Mouse (Mus musculus) limb, embryonic 13.5 days (tissue): Measurements from ENCODE around the gene Fam92b. TPM values are rescaled to one million over a fixed set of nuclear protein-coding genes. Genes with fewer than 3 reads are reported as not detected.

Source experiments
- ATAC-seq: fragments of 200-750 bp; cut with Nextera tagmentation; 2 replicates; pipeline ENCODE4 v1.8.0; 2017; ENCODE audit warnings: low read depth, moderate number of reproducible peaks, moderate TSS enrichment; ENCODE audit not compliant: low FRiP score
- H3K27ac ChIP-seq: fragments of 300-500 bp; sonication (generic); 2 replicates; pipeline ENCODE4 v1.5.1; 2015; ENCODE audit warnings: inconsistent platforms, mild to moderate bottlenecking, moderate library complexity
- H3K27me3 ChIP-seq: fragments of 300-500 bp; sonication (generic); 2 replicates; pipeline ENCODE4 v1.6.1; 2015; ENCODE audit warnings: mild to moderate bottlenecking, inconsistent platforms
- H3K36me3 ChIP-seq: fragments of 300-500 bp; sonication (generic); 2 replicates; pipeline ENCODE4 v1.6.1; 2015; ENCODE audit warnings: inconsistent platforms, mild to moderate bottlenecking, moderate library complexity
- H3K4me1 ChIP-seq: fragments of 300-500 bp; sonication (generic); 2 replicates; pipeline ENCODE4 v1.6.1; 2015; ENCODE audit warnings: inconsistent platforms
- H3K4me2 ChIP-seq: fragments of 300-500 bp; sonication (generic); replicated peaks from 2 replicates; pipeline ENCODE4 v1.6.1; 2015; ENCODE audit warnings: inconsistent platforms, mild to moderate bottlenecking, moderate library complexity
- H3K4me3 ChIP-seq: fragments of 300-500 bp; sonication (generic); 2 replicates; pipeline ENCODE4 v1.5.1; 2015; ENCODE audit warnings: moderate library complexity, mild to moderate bottlenecking, inconsistent platforms
- H3K9ac ChIP-seq: fragments of 300-500 bp; sonication (generic); 2 replicates; pipeline ENCODE4 v1.6.1; 2015; ENCODE audit warnings: mild to moderate bottlenecking, inconsistent platforms
- H3K9me3 ChIP-seq: fragments of 300-500 bp; sonication (generic); 2 replicates; pipeline ENCODE4 v1.6.1; 2016; ENCODE audit warnings: inconsistent platforms
- WGBS: fragments of 180-500 bp; shearing (Covaris S2); methylation state at CpG from one replicate; pipeline ENCODE4 v1.1.7; 2015; 5-methylcytosine and 5-hydroxymethylcytosine counted together
- polyA plus RNA-seq: library from polyadenylated mRNA; unstranded; fragments of >200 nt; fragmentation: Nextera tagmentation; extraction: Ambion mirVana; gene quantifications from 2 replicates; pipeline ENCODE4 v1.2.1, GENCODE M21; 2015

The Fam92b gene
- polyA plus RNA-seq, result not detected in 2 replicates

DNA sequence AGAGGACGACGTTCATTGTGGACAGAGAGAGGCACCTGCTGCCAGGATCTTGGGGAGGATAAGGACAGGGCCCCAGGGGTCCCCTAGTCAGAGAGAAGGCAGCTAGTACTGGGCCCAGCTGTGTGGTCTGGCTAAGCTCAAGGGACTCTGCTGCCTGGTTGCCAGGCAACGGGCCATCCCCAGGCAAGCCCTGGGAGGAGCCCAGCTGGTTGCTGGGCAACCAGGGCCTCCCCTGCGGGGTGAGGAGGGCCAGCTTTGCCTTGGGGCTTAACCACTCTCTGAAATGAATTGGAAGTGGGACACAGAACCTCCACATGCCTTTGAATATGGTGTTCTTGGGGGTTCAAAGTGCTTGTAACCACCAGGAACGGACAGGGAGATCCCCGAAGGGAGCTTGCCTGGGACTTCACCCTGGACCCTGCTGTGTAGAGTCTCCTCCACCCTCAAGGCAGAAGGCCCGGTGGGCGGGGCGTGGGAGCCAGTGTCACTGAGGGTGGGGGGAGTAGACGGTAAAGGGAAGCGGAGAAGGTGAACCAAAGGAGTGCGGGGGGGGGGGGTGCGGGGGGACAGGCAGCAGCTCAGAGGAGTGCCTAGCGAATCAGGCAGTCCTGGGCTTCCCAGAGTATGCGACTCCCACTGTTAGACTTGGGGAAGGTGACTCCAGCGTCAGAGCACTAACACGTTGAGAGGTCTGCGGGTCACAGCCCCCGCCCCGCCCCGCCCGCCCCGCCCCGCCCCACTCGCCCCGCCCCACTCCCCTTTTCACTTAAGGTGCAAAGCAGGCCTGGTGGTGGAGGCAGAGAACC lies at the start of gene Fam92b:
Gene Fam92b, minus strand, starts transcription at position 149 of the 806 bp plus-strand sequence.
- Histone ChIP-seq H3K4me3 (peak within 1 kb of the TSS; percentile 14; the same call in 1 of the 2 replicates), H3K27me3 (peaks cover 42% of the 10 kb centered on the region), H3K27ac (no peak within 1 kb of the TSS; the same call in 1 of the 2 replicates), H3K9ac (peak within 1 kb of the TSS; percentile 39), H3K9me3 (no peaks in the 10 kb centered on the region), H3K36me3 (no peaks in the 10 kb centered on the region), H3K4me2 (peak within 1 kb of the TSS; percentile 55), H3K4me1 (peaks cover 39% of the 10 kb centered on the region)
- ATAC-seq, result peak; percentile 57
- WGBS, result under 1% methylated on average over 23 of the region's 26 CpGs

DNA sequence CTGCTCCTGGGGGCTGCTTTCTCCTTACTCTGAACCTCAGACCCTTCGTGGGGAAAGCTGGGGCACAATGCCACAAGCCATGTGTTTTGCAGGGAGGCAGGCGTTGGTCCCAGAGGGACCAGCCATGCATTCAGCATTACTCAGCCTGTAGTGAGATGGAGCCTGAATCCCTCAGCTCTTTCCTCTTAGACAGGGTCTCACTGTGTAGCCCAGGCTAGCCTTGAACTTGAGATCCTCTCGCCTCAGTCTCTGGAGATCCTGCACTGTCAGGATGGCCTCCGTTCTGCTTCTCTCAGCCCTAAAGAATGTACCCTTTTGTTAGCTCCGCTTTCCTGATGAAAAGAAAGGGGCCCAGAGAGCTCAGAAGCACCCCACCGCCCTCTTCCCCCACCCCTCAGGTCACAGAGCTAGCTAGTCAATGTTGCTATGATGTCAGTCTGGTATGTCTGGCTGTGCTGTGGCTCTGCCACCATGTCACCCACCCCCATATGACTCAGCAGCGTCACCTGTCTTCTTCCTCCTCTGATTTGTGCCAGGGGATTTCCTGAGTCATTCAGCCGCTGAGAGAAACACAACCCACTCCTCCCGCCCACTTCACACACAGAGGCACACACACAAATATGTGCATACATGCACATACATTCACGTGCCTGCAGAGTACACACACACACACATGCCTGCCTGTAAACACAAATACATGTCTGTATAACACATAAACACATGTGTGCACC lies 48.3 kb upstream of the Fam92b start:
- H3K9me3 ChIP-seq, result no peaks in the 10 kb centered on the region
- no peak for ATAC-seq
- 0 out of 2 replicates have a peak, but pooled peaks cover 4% of the 10 kb centered on the region for H3K27me3 ChIP-seq
- H3K4me1 ChIP-seq, result peaks cover 73% of the 10 kb centered on the region
- H3K9ac ChIP-seq, result no peak overlapping the region; the same call in 1 of the 2 replicates
- H3K27ac ChIP-seq, result peak overlapping the region; percentile 61
- H3K36me3 ChIP-seq, result no peaks in the 10 kb centered on the region
- no peak overlapping the region for H3K4me3 ChIP-seq
- 54% methylated on average over 10 of the region's 10 CpGs for WGBS
- H3K4me2 ChIP-seq, result no peak overlapping the region

DNA sequence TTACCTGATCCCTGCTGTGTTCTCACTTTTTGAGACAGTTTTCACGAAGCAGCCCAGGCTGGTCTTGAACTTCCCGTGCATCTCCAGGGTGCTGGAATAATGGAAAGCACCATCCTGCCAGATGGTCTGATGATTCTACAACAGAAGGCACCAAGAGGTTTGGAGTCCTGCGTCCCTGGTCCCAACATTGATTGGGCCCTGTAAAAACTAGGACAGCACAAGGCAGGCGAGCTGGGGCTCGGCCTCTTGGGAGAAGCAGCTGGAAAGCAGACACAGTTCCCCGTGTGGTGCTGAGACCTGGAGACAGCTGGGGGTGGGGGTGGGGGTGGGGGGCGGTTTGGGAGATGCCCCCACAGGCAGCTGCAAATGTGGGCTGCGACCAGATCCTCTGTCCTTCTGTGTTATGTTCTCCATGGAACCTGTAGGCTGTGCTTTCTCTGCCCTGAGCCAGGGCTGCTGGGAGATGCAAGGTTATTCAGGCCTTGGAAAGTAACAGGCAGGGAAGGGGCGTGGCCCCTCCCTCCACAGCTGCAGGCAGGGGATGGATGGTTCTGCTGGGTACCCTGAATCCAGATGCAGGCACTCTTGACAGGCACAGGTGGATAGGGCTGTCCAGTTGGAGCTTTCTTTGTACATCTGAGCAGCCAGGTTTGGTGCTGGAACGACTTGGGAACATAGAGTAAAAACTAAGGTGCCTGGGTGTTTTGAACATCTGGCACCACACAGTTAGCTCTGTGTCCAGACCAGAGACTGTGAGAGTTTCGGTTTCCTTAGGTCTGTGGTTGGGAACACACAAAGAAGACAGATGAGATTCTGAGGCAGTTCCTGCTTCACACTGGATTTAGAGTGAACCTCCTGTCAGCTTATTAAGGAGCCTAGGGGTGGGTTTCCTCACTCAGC lies 47.5 kb upstream of the Fam92b start:
- H3K4me3 ChIP-seq, result no peak overlapping the region
- peaks cover 65% of the 10 kb centered on the region for H3K4me1 ChIP-seq
- no peaks in the 10 kb centered on the region for H3K9me3 ChIP-seq
- no peaks in the 10 kb centered on the region for H3K36me3 ChIP-seq
- 30% methylated on average over 11 of the region's 11 CpGs for WGBS
- no peak for ATAC-seq
- no peak overlapping the region for H3K4me2 ChIP-seq
- H3K9ac ChIP-seq, result peak overlapping the region; percentile 31; the same call in 1 of the 2 replicates
- H3K27me3 ChIP-seq, result 0 out of 2 replicates have a peak, but pooled peaks cover 3% of the 10 kb centered on the region
- H3K27ac ChIP-seq, result peak overlapping the region; percentile 61

DNA sequence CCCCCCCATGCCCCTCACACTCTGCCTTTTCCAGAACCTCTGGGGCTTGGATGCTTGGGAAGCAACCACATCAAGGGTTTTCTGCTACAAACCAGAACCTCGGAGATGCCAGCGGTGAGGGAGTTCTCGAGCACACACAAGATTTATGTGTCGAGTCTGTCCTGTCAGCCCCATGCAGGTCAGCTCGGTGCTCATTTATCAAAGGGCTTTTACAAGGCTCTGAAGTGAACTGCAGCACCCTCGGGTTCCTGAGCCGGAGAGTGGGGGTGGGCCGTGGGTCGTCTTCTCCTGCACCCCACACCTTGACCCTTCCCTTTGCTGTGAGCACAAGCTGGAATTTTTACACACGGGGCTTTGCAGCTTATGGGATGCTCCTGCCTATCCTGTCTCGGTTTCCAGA lies 45.3 kb upstream of the Fam92b start:
- Histone ChIP-seq H3K27ac (no peak overlapping the region), H3K4me1 (peaks cover 65% of the 10 kb centered on the region), H3K9me3 (no peaks in the 10 kb centered on the region), H3K4me3 (no peak overlapping the region), H3K9ac (no peak overlapping the region), H3K36me3 (no peaks in the 10 kb centered on the region), H3K27me3 (no peaks in the 10 kb centered on the region), H3K4me2 (no peak overlapping the region)
- 12% methylated on average over 11 of the region's 11 CpGs for WGBS
- ATAC-seq, result no peak

DNA sequence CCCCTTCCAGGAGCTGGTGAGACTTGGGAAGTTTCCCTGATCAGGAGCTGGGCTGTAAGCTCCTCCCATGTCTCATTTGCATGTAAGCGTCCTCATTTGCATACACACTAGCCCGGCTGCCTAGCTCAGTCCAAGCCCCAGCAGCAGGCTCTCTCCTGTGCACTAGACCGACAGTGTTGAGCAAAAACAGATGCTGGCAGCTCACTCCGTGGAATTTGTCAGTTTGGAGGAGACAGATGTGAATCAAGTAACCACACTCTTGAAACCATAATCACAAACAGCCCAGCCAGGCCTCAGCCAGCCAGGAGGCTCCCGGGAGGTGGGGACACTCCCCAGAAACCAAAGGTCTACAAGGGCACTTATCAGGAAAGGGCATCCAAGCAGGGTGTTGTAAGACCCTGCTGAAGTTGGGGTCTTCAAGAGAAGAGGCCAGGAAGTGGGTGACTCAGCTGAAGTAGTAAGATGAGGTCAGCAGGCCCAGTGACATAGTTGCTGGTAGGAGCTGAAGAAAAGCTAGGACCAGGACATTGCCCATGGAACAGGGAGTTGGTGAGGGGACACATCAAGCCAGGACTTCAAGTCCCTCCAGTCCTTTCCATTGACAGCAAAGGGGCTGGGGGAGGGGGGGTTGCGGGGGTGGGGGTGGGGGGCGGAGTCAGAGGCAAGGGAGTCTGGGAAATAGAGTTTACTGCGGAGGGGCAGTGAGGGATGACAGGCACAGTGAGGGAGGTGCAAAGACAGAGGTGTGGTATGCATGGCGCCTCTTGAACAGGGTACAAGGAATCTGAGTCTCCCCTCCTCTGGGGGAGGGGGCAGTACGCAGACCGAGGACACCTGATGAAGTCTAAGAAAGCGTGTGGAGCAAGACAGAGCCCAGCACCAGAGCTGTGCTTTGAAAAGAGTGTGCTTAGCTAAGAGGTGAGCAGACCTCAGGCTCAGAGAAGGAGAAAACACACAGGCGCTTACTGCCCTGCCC lies 39.9 kb upstream of the Fam92b start:
- Histone ChIP-seq H3K4me1 (peaks cover 50% of the 10 kb centered on the region), H3K9me3 (no peaks in the 10 kb centered on the region), H3K27me3 (no peaks in the 10 kb centered on the region), H3K9ac (peak overlapping the region; percentile 45; the same call in 1 of the 2 replicates), H3K27ac (peak overlapping the region; percentile 89), H3K36me3 (no peaks in the 10 kb centered on the region), H3K4me2 (peak overlapping the region; percentile 31), H3K4me3 (no peak overlapping the region)
- ATAC-seq, result peak; percentile 81
- WGBS, result 11% methylated on average over 13 of the region's 13 CpGs

DNA sequence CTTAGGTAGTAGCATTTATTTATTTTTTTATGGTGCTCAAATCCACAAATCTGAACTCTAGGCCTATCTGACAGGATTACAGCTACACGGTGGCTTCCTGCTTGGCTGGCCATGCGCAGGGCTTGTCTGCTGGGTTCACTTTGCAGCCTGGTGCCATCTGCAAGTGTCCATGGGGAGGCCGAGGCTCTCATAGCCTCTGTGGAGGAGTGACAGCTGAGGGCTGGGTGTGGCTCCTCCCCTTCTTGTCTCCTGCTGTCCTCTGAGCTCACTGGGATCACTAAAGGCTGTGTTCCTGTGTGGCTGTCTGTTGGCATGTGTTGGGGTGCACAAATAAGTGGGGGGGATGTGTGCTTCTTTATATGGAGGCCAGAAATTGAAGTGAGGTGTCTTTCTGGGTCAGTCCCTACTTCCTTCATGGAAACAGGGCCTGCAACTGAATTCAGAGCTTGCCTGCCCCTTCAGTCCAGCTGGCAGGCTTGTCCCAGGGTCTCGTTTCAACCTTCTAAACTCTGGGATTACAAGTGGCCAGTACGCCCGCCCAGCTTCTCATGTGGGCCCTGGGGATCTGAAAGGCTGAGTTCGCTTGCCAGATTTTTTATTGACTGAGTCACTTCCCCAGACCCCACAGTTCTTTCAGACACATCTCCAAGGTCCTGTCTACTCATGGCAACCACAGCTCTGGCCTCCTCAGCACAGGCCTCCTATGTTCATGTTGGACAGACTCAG lies 38.3 kb upstream of the Fam92b start:
- no peak overlapping the region for H3K4me3 ChIP-seq
- H3K4me2 ChIP-seq, result 0 out of 2 replicates have a peak overlapping the region, but pooled peaks have one; percentile 14
- H3K27ac ChIP-seq, result peak overlapping the region; percentile 65; the same call in 1 of the 2 replicates
- no peaks in the 10 kb centered on the region for H3K9me3 ChIP-seq
- no peaks in the 10 kb centered on the region for H3K36me3 ChIP-seq
- no peak overlapping the region for H3K9ac ChIP-seq
- no peak for ATAC-seq
- 31% methylated on average over 7 of the region's 7 CpGs for WGBS
- peaks cover 58% of the 10 kb centered on the region for H3K4me1 ChIP-seq
- H3K27me3 ChIP-seq, result no peaks in the 10 kb centered on the region

DNA sequence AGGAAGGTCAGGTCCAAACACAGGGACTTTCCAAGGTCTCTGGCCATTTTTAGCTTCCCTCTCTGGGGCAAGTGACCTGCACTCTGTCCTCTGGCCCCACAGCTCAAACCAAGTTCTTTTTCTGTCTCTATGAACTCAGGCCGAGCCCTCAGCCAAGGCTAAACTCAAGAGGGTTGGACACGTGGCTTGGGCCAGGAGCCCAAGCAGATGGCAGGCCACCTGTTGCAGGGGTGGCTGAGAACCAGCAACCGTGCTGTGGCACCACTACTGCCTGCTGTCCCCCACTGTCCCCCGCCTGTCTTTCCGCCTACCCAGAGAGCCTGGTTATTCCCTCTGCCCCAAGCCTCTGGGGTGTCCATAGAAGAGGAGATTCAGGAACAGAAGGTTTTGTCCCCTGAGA lies 36.7 kb upstream of the Fam92b start:
- Histone ChIP-seq H3K4me1 (peaks cover 69% of the 10 kb centered on the region), H3K4me3 (no peak overlapping the region), H3K4me2 (no peak overlapping the region), H3K27me3 (no peaks in the 10 kb centered on the region), H3K36me3 (no peaks in the 10 kb centered on the region), H3K9ac (no peak overlapping the region), H3K27ac (no peak overlapping the region), H3K9me3 (no peaks in the 10 kb centered on the region)
- no peak for ATAC-seq
- WGBS, result 66% methylated on average over 5 of the region's 5 CpGs

DNA sequence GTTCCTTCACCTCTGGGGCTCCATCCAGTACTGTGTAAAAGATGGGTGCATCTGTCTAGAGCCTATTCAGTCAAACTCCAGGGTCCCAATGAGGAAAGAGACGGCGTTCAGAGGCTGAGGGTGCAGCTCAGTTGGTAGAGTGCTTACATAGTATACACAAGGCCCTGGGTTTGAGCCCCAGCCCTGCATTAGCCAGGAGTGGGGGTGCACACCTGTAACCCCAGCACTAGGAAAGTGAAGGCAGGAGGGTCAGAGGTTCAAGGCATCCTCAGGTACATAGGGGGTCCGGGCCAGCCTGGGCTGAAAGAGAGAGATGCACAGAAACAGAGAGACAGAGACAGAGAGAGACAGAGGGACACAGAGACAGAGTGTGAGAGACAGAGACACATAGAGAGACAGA lies 36.0 kb upstream of the Fam92b start:
- Histone ChIP-seq H3K9ac (no peak overlapping the region), H3K36me3 (no peaks in the 10 kb centered on the region), H3K9me3 (no peaks in the 10 kb centered on the region), H3K27me3 (no peaks in the 10 kb centered on the region), H3K4me2 (no peak overlapping the region), H3K4me1 (peaks cover 66% of the 10 kb centered on the region), H3K4me3 (no peak overlapping the region), H3K27ac (no peak overlapping the region)
- WGBS, result 96% methylated on average over 3 of the region's 3 CpGs
- ATAC-seq, result no peak

DNA sequence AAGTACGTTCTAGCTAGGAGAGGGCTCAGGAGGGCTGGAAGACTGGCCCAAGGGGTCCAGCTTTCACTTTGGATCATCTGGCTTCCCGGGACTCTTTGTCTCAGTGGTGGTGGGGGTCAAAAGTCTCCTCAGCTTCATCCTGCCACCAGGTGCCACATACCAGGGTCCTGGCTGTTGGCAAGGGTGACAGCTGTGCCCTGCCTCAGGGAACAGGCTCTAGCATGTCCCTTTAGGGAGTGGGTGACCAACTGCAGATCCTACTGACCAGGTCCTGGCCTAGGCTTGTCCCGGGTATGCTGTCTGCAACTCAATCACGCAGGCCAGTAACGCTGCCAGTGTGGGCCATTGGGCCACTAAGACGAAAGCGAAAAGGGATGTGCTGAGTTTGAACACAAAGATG lies 35.3 kb upstream of the Fam92b start:
- Histone ChIP-seq H3K36me3 (no peaks in the 10 kb centered on the region), H3K4me2 (no peak overlapping the region), H3K4me3 (no peak overlapping the region), H3K9ac (no peak overlapping the region), H3K27ac (no peak overlapping the region), H3K9me3 (no peaks in the 10 kb centered on the region), H3K4me1 (peaks cover 66% of the 10 kb centered on the region), H3K27me3 (no peaks in the 10 kb centered on the region)
- 82% methylated on average over 7 of the region's 7 CpGs for WGBS
- no peak for ATAC-seq

DNA sequence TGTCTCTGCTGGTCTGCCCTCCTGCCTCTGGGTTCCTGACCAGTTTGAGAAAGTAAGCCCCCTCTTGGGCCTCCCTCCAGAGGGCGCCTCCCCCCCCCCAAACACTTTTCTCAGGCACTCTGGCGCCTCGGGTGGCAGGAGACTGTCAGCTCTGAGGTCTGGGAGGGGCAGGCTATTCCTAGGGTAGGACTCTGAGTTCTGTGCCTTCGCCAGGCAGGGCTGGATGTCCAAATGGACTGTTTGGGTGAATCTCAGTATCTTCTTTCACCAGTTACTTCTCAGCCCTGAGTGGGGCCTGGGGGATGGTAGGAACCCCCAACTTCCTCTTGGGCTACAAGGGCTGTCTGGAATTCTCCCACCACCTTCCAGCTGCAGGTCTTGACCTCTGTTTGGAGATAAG lies 34.1 kb upstream of the Fam92b start:
- H3K4me3 ChIP-seq, result no peak overlapping the region
- no peak overlapping the region for H3K27ac ChIP-seq
- 12% methylated on average over 4 of the region's 4 CpGs for WGBS

More for the DNA sequence above, 34.1 kb upstream of the Fam92b start:
- no peaks in the 10 kb centered on the region for H3K27me3 ChIP-seq
- H3K4me2 ChIP-seq, result no peak overlapping the region
- H3K36me3 ChIP-seq, result no peaks in the 10 kb centered on the region
- no peak overlapping the region for H3K9ac ChIP-seq
- no peak; the same call in 1 of the 2 replicates for ATAC-seq
- H3K4me1 ChIP-seq, result peaks cover 54% of the 10 kb centered on the region
- no peaks in the 10 kb centered on the region for H3K9me3 ChIP-seq
